Mouse (Mus musculus): ENCODE results near the gene Cip2a.
A peak's percentile ranks its signal among the peaks of the same experiment; 100 is the strongest.

The Cip2a gene

GRCm38 (mm10) chr16:48993559-48994342 lies at the start of gene Cip2a, which contains the start of gene Dzip3:
TSS of gene Cip2a (plus strand) at chr16:48994185.
TSS of gene Dzip3 (minus strand) at chr16:48994165.
- DNase-seq (ENCODE audit: low spot score) = peak; percentile 95

- no peak for DNase-seq (ENCODE audit: low spot score)
These were observed 21.0 kb upstream of the Cip2a start for GRCm38 (mm10) chr16:48972996-48973395.

- DNase-seq (ENCODE audit: low spot score) = peak; percentile 32
These were observed 20.4 kb upstream of the Cip2a start for GRCm38 (mm10) chr16:48973548-48973947.

- no peak for DNase-seq (ENCODE audit: low spot score)
These were observed 14.0 kb upstream of the Cip2a start for GRCm38 (mm10) chr16:48979965-48980364.

GRCm38 (mm10) chr16:48985034-48985627 lies 8.9 kb upstream of the Cip2a start:
- no peak for DNase-seq (ENCODE audit: low spot score)

- no peak for DNase-seq (ENCODE audit: low spot score)
These were observed 4.3 kb upstream of the Cip2a start for GRCm38 (mm10) chr16:48989700-48990099.

GRCm38 (mm10) chr16:48992437-48993230 lies 1.4 kb upstream of the Cip2a start:
- peak; percentile 47 for DNase-seq (ENCODE audit: low spot score)

GRCm38 (mm10) chr16:48993231-48993558 lies 790 bp upstream of the Cip2a start:
- DNase-seq (ENCODE audit: low spot score) = no peak

GRCm38 (mm10) chr16:48994343-48994693 lies 333 bp downstream of the Cip2a start:
- no peak for DNase-seq (ENCODE audit: low spot score)

GRCm38 (mm10) chr16:49004151-49004550 lies 10.2 kb downstream of the Cip2a start:
- no peak for DNase-seq (ENCODE audit: low spot score)

GRCm38 (mm10) chr16:49016620-49017332 lies 22.8 kb downstream of the Cip2a start:
- peak; percentile 74 for DNase-seq (ENCODE audit: low spot score)

- no peak for DNase-seq (ENCODE audit: low spot score)
These were observed 41.9 kb downstream of the Cip2a start for GRCm38 (mm10) chr16:49035852-49036251.

GRCm38 (mm10) chr16:49037771-49038170 lies 43.8 kb downstream of the Cip2a start:
- DNase-seq (ENCODE audit: low spot score) = no peak

- DNase-seq (ENCODE audit: low spot score) = no peak
These were observed 46.7 kb downstream of the Cip2a start for GRCm38 (mm10) chr16:49040554-49041221.

GRCm38 (mm10) chr16:49049214-49049613 lies 55.2 kb downstream of the Cip2a start:
- DNase-seq (ENCODE audit: low spot score) = no peak

GRCm38 (mm10) chr16:49057186-49057585 lies 63.2 kb downstream of the Cip2a start, which contains the start of gene Myh15:
TSS of gene Myh15 (plus strand) at chr16:49057486.
- no peak for DNase-seq (ENCODE audit: low spot score)
